Mouse (Mus musculus) limb, embryonic 14.5 days (tissue): ENCODE results near the gene Tm9sf3. TPM values are rescaled to one million over a fixed set of nuclear protein-coding genes. Genes with fewer than 3 reads are reported as not detected.
A peak's percentile ranks its signal among the peaks of the same experiment; 100 is the strongest.

Experiments
- ATAC-seq: fragments of 200-750 bp; cut with Nextera tagmentation; 2 replicates; pipeline ENCODE4 v1.8.0; 2017; ENCODE audit warnings: low read depth, moderate number of reproducible peaks, moderate TSS enrichment; ENCODE audit not compliant: low FRiP score
- DNase-seq: peaks from one replicate; pipeline ENCODE4 v3.0.0-alpha.2; 2015; ENCODE audit warnings: low spot score
- H3K27ac ChIP-seq: fragments of 300-500 bp; sonication (generic); replicated peaks from 2 replicates; pipeline ENCODE4 v1.5.1; 2014; ENCODE audit warnings: low read depth, mild to moderate bottlenecking, low read length, moderate library complexity, mixed read lengths
- H3K27me3 ChIP-seq: fragments of 300-500 bp; sonication (generic); 2 replicates; pipeline ENCODE4 v1.6.1; 2014; ENCODE audit warnings: low read length, mixed read lengths; ENCODE audit not compliant: control insufficient read depth, insufficient read depth
- H3K36me3 ChIP-seq: fragments of 300-500 bp; sonication (generic); 2 replicates; pipeline ENCODE4 v1.6.1; 2014; ENCODE audit warnings: mild to moderate bottlenecking, low read length, moderate library complexity, mixed read lengths; ENCODE audit not compliant: control insufficient read depth, insufficient read depth
- H3K4me1 ChIP-seq: fragments of 300-500 bp; sonication (generic); 2 replicates; pipeline ENCODE4 v1.6.1; 2014; ENCODE audit warnings: antibody characterized with exemption, low read length, mixed read lengths; ENCODE audit not compliant: control insufficient read depth, insufficient read depth
- H3K4me2 ChIP-seq: fragments of 300-500 bp; sonication (generic); replicated peaks from 2 replicates; pipeline ENCODE4 v1.6.1; 2014; ENCODE audit warnings: low read depth, mild to moderate bottlenecking, low read length, moderate library complexity; ENCODE audit not compliant: severe bottlenecking
- H3K4me3 ChIP-seq: fragments of 300-500 bp; sonication (generic); replicated peaks from 2 replicates; pipeline ENCODE4 v1.5.1; 2014; ENCODE audit warnings: low read length
- H3K9ac ChIP-seq: fragments of 300-500 bp; sonication (generic); 2 replicates; pipeline ENCODE4 v1.6.1; 2014; ENCODE audit warnings: mild to moderate bottlenecking, low read depth, low read length, moderate library complexity; ENCODE audit not compliant: severe bottlenecking
- H3K9me3 ChIP-seq: fragments of 300-500 bp; sonication (generic); 2 replicates; pipeline ENCODE4 v1.6.1; 2016; ENCODE audit warnings: low read length; ENCODE audit not compliant: control insufficient read depth
- POLR2A ChIP-seq: fragments of 200-500 bp; IDR thresholded peaks from 2 replicates; pipeline ENCODE4 v1.8.0; 2012; ENCODE audit warnings: inconsistent platforms, mild to moderate bottlenecking, moderate library complexity, borderline replicate concordance; ENCODE audit not compliant: insufficient read depth, insufficient read length; ENCODE audit errors: extremely low read depth
- WGBS: fragments of 180-500 bp; shearing (Covaris S2); extraction: QIAGEN DNeasy Blood & Tissue Kit; methylation state at CpG from one replicate; pipeline ENCODE4 v1.1.7; 2014; 5-methylcytosine and 5-hydroxymethylcytosine counted together
- polyA plus RNA-seq, 2 experiments: library from polyadenylated mRNA; depleted of rRNA in 1 of 2; stranded (reverse) in 1 of 2; unstranded in 1 of 2; fragments of >200 nt; fragmentation: Nextera tagmentation in 1 of 2; extraction: Ambion mirVana in 1 of 2; gene quantifications; 2 replicates each; pipeline versions ENCODE4 v1.2.1 to v1.2.3; 2012 to 2014

Tm9sf3 gene
- polyA plus RNA-seq, 2 experiments = 132 to 166 TPM

DNA sequence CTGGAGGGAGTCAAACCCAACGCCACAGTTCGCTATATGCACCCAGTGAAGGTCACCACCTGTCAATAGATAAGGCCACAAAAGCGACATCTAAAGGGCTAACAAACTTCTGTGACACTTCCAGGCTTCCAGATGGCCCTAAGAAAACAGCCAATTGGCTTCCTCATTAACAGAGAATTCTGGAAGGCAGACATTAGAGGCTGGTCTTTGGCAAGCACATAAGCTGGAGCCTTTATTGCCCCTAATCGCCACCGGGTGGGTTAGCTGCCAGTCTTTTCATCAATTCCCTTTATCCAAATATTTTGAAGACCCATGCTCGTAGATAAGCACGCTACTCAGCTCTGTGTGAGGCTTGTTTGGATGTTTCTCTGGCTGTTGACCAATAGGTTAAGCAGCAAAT, 55.5 kb downstream of the Tm9sf3 start:
- Histone ChIP-seq H3K36me3 (peaks cover 18% of the 10 kb centered on the region), H3K9ac (no peak overlapping the region), H3K4me3 (no peak overlapping the region), H3K4me2 (no peak overlapping the region), H3K4me1 (peaks cover 9% of the 10 kb centered on the region), H3K9me3 (no peaks in the 10 kb centered on the region), H3K27ac (no peak overlapping the region), H3K27me3 (peaks cover 34% of the 10 kb centered on the region)
- WGBS = 9% methylated on average over 7 of the region's 7 CpGs
- DNase-seq = no peak
- no peak for ATAC-seq
- TF ChIP-seq POLR2A = no peak

DNA sequence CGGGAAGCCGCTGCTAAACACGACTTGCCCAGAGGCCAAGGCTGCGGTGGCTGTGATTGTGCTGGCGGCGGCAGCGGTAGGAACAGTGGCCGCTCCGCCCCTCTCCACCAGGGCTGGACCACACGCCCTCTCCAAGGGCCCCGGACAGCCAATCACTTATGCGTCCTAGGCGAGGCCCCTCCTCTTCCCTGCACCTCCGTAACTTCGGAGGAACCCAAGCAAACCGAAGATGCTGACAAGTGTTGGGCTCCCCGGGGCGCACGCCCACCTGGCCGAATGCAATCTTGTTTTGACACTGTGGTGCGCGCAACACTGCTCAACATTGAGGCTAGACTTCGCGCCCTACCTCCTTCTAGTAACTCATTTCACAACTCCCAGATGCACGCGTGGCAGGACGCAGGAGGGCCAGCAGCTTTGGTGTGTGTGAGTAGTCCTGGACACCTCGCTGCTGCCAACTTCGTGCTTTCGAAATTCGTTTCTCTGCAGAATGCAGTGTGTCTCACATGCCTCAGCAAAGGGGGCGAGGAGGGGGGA, 56.9 kb downstream of the Tm9sf3 start, which contains the start of gene Tll2:
Gene Tll2 (minus strand): TSS at position 25 of the 534 bp plus-strand sequence.
- H3K27me3 ChIP-seq = peaks cover 34% of the 10 kb centered on the region

DNA sequence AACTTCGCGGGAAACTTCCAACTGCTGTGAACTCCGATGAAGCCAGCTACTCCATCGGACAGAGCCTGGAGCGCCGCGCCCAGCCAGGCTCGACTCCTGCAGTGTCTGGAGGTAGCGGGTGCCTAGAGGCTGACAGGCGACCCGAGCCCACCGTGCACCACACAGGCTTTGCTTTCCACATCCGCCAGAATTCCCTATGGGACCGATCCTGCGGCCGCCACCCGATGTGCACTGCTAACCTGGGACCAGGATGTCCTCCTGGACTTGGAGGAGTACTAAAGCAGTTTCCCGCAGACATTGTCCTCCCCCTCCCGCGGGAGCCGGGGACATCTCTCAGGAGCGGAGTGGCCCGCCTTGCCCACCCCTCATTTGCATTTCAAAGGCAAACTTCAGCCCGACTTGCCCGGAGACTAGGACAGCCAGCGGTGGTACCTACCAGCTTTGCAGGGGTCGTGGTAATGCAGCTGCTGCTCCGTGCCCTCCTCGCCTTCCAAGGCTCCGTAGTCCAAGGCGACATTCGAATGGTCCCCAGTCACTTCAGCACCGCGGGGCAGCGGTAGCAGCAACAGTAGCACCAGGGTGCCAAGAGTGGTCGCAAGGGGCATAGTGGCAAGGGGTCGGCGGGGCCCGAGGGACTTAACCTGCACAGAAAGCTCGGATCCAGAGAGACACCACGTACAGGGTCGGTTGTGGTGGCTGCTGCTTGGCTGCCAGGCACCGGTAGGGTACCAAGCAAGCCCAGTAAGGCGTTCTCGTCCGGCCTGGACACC, 57.6 kb downstream of the Tm9sf3 start:
- Histone ChIP-seq H3K27me3 (peaks cover 34% of the 10 kb centered on the region), H3K36me3 (peaks cover 2% of the 10 kb centered on the region), H3K4me2 (peak overlapping the region; percentile 96), H3K9ac (peak overlapping the region; percentile 40), H3K4me1 (peaks cover 9% of the 10 kb centered on the region), H3K9me3 (no peaks in the 10 kb centered on the region), H3K4me3 (peak overlapping the region; percentile 43), H3K27ac (no peak overlapping the region)
- TF ChIP-seq POLR2A = no peak
- ATAC-seq = no peak
- no peak for DNase-seq
- WGBS = under 1% methylated on average over 46 of the region's 46 CpGs

More for the DNA sequence above, 56.9 kb downstream of the Tm9sf3 start, which contains the start of gene Tll2:
- Histone ChIP-seq H3K9ac (peak within 1 kb of the TSS; percentile 40), H3K9me3 (no peaks in the 10 kb centered on the region), H3K27ac (no peak within 1 kb of the TSS), H3K4me1 (peaks cover 9% of the 10 kb centered on the region), H3K36me3 (peaks cover 7% of the 10 kb centered on the region), H3K4me3 (peak within 1 kb of the TSS; percentile 43), H3K4me2 (peak within 1 kb of the TSS; percentile 96)
- ATAC-seq = peak; percentile 94
- peak; percentile 79 for DNase-seq
- no peak for TF ChIP-seq POLR2A
- 1% methylated on average over 28 of the region's 32 CpGs for WGBS

DNA sequence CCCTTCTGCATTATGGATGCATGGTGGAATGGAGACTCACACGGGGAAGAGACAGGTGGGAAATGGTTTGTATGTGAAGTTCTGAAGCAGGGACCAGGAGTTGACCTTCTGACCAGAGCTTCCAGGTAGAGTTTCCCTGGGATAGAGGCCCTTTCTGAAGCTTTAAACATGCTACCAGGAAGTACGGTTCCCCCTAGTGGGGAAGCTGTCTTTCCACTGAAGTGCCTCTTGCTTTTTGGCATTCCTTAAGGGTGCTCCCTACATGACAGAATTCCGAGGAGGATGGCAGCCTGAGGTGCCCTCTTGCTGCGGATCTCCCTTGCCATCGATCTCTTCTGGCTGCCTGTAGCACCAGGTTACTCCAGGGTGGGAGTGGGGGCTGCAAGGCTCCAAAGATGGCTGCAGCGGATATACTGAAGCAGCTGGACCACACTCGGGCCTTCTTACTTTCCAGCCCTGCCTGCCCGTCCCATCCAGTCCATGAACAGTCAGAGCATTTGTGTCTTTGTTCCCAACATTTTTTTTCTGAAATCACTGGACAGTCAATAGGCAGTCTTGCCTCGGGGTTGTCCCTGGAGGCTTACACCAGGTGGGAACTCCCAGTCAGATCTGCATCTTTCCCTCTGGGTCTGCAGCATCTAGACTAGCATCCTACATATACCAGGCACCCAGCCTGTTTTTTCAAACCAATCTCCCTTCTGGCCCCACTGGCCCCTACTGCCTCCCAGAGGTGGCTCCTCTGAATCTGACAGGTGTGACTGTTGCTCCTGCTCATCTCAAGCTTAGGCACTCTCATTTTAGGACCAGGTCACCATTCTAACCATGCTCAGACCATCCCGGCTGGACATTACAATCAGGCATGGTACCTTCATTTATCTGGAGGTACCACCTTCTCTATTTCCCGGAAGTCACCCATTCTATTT, 59.4 kb downstream of the Tm9sf3 start:
- Histone ChIP-seq H3K4me1 (peaks cover 9% of the 10 kb centered on the region), H3K27me3 (peaks cover 34% of the 10 kb centered on the region), H3K9ac (no peak overlapping the region), H3K9me3 (no peaks in the 10 kb centered on the region), H3K27ac (no peak overlapping the region), H3K4me3 (no peak overlapping the region), H3K4me2 (no peak overlapping the region), H3K36me3 (no peaks in the 10 kb centered on the region)
- ATAC-seq (no peak), DNase-seq (peak; percentile 14)
- 69% methylated on average over 11 of the region's 11 CpGs for WGBS
- no peak for TF ChIP-seq POLR2A

DNA sequence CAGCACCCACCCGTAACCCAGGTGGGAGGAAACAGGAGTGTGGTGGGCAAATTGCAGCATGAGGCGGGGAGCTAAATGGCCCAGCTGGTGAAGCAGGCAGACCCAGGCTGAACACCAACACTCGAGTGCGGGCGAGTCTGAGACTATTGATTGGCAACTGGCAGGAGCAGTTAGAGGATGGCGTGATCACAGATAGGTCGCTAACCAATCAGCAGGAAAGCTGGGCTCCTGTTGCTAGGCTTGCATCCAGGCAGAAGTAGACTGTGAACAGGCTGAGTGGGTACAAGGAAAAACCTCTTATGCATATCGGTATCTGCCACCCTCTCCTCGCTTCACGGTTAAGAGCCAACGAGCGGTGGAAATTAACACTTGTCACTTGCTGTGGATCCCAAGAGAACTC, 66.2 kb downstream of the Tm9sf3 start:
- Histone ChIP-seq H3K4me2 (no peak overlapping the region), H3K27me3 (no peaks in the 10 kb centered on the region), H3K36me3 (no peaks in the 10 kb centered on the region), H3K4me3 (no peak overlapping the region), H3K27ac (no peak overlapping the region), H3K9me3 (no peaks in the 10 kb centered on the region), H3K4me1 (no peaks in the 10 kb centered on the region), H3K9ac (no peak overlapping the region)
- TF ChIP-seq POLR2A = no peak
- no peak for DNase-seq
- WGBS = 86% methylated on average over 12 of the region's 12 CpGs
- no peak for ATAC-seq
